Mouse (Mus musculus) bone marrow macrophage, adult 2 months (primary cell): ENCODE results near the gene Fbxw8. TPM values are rescaled to one million over a fixed set of nuclear protein-coding genes. Genes with fewer than 3 reads are reported as not detected.

Experiments used
- H3K27ac ChIP-seq: 2 replicates; pipeline ENCODE4 v1.5.1; 2012; ENCODE audit warnings: low read depth, low read length; ENCODE audit not compliant: insufficient read depth
- H3K4me1 ChIP-seq: 2 replicates; pipeline ENCODE4 v1.6.1; 2012; ENCODE audit warnings: low read length; ENCODE audit not compliant: control insufficient read depth, insufficient read depth
- H3K4me3 ChIP-seq: 2 replicates; pipeline ENCODE4 v1.5.1; 2012; ENCODE audit warnings: mild to moderate bottlenecking, low read length, moderate library complexity; ENCODE audit not compliant: insufficient read depth
- CTCF ChIP-seq: IDR thresholded peaks from 2 replicates; pipeline ENCODE4 v1.5.1; 2012; ENCODE audit warnings: low read depth, mild to moderate bottlenecking, low read length, moderate library complexity
- POLR2A ChIP-seq: IDR thresholded peaks from 2 replicates; pipeline ENCODE4 v1.6.1; 2012; ENCODE audit warnings: mild to moderate bottlenecking, low read depth, low read length, borderline replicate concordance
- polyA plus RNA-seq: library from polyadenylated mRNA; stranded (reverse); fragments of >200 nt; gene quantifications from 2 replicates; pipeline ENCODE4 v1.2.4, GENCODE M21; 2012; ENCODE audit not compliant: missing spikeins, insufficient read depth, insufficient read length

Fbxw8 gene
- polyA plus RNA-seq, 1 experiment, result 16.7 TPM

GRCm38 (mm10) chr5:118036888-118037797 lies 118.1 kb downstream of the Fbxw8 start:
- Histone ChIP-seq H3K4me1 (peaks cover 6% of the 10 kb centered on the region; the same call in 1 of the 2 replicates), H3K4me3 (no peak overlapping the region), H3K27ac (no peak overlapping the region)
- no peak for TF ChIP-seq CTCF

DNA sequence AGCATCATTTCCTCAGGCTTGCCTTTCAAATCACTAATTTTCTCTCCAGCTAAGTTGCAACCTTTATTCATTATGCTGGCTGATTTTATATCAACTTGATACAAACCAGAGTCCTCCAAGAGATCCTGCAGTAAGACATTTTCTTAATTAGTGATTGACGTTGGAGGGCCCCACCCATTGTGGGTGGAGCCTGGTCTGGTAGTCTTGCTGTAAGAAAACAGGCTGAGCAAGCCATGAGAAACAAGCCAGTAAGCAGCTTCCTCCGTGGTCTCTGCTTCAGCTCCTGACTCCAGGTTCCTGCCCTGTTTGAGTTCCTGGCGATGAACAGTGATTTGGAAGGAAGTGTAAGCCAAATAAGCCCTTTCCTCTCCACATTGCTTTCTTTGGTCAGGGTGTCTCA lies 119.5 kb downstream of the Fbxw8 start:
- H3K4me3 ChIP-seq, result no peak overlapping the region
- H3K4me1 ChIP-seq, result peaks cover 6% of the 10 kb centered on the region; the same call in 1 of the 2 replicates
- TF ChIP-seq POLR2A, result no peak
- no peak for TF ChIP-seq CTCF

GRCm38 (mm10) chr5:118034632-118035031 lies 120.6 kb downstream of the Fbxw8 start:
- no peak overlapping the region for H3K27ac ChIP-seq
- peaks cover 6% of the 10 kb centered on the region; the same call in 1 of the 2 replicates for H3K4me1 ChIP-seq
- H3K4me3 ChIP-seq, result no peak overlapping the region
- TF ChIP-seq CTCF (no peak), POLR2A (no peak)

More for the DNA sequence above, 119.5 kb downstream of the Fbxw8 start:
- H3K27ac ChIP-seq, result no peak overlapping the region

DNA sequence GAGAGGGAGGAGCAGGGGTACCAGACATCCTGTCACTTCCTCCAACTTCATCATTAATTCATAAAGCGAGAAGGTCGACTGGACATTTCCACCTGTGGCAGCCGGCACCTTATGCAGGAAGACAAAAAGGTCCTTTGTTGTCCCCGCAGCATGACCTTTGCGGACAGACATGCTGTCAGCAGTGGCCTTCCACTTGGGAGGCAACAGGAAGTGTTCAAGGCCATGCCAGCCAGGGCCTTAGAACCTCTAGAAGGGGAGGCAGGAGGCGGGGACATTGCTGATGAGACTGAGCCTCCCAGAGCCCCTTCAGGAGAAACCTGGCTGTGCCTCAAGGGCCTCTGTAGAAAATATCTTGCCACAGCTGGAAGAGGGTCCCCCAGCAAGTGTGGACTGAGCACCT lies 121.5 kb downstream of the Fbxw8 start:
- TF ChIP-seq POLR2A (no peak), CTCF (no peak)
- H3K27ac ChIP-seq, result no peak overlapping the region
- H3K4me3 ChIP-seq, result no peak overlapping the region
- H3K4me1 ChIP-seq, result peaks cover 6% of the 10 kb centered on the region; the same call in 1 of the 2 replicates

GRCm38 (mm10) chr5:118033328-118033727 lies 121.9 kb downstream of the Fbxw8 start:
- Histone ChIP-seq H3K27ac (no peak overlapping the region), H3K4me1 (peaks cover 6% of the 10 kb centered on the region; the same call in 1 of the 2 replicates), H3K4me3 (no peak overlapping the region)
- TF ChIP-seq CTCF (no peak), POLR2A (no peak)

DNA sequence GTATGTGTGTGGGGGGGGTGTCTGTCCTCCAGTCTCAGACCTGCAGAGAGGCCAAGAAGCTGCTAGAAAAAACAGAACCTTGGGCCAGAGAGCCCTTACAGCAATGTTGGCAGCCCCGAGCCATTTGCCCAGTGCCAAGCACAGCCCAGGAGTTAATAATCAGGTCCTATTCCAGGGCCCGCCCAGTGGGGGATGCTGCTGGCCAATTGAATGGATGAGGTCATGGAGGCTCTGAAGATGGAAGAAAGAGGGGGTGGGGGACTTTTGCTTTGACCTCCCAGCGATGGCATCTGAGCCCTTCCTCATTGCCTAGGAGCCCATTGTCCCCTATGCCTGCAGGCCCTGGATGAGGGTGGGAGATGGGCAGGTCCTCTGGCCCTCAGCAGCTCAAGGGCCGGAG lies 123.8 kb downstream of the Fbxw8 start:
- H3K4me1 ChIP-seq, result no peaks in the 10 kb centered on the region
- no peak for TF ChIP-seq POLR2A
- TF ChIP-seq CTCF, result no peak
- no peak overlapping the region for H3K4me3 ChIP-seq
- no peak overlapping the region for H3K27ac ChIP-seq

- Histone ChIP-seq H3K4me3 (no peak overlapping the region), H3K4me1 (no peaks in the 10 kb centered on the region), H3K27ac (no peak overlapping the region)
- TF ChIP-seq POLR2A (no peak), CTCF (no peak)
Measured at GRCm38 (mm10) chr5:118031059-118031458, 124.2 kb downstream of the Fbxw8 start.

DNA sequence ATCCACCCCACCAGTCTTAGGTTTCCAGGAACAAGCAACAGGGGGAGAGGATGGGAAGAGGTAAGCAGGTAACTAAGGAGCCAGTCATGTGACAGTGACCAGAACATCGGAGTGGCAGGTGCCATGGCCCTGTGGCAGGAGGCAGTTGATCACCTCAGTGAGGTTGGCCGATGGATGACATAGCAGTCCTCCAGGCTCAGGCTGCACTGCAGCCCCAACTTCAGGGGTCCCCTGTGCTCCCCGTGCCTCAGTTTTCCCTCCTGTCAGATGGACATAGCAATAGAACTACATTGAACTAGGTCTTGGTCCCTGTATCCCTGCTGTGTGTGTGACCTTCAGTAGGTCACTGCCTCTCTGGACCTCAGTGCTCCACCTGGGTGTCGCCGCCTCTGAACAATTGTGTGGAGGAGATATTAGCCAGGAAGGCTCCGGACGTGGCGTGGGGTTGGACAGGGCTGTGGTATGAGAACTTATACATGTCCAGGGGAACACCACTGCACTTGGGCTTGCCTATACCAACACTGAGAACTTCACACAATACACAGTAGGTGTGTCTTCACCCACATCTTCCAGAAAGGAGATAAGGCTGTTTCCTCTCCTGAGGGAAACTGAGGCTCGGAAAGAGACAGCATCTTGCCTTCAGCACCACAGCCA lies 125.1 kb downstream of the Fbxw8 start:
- TF ChIP-seq POLR2A (no peak), CTCF (no peak)
- H3K4me1 ChIP-seq, result no peaks in the 10 kb centered on the region
- no peak overlapping the region for H3K4me3 ChIP-seq

DNA sequence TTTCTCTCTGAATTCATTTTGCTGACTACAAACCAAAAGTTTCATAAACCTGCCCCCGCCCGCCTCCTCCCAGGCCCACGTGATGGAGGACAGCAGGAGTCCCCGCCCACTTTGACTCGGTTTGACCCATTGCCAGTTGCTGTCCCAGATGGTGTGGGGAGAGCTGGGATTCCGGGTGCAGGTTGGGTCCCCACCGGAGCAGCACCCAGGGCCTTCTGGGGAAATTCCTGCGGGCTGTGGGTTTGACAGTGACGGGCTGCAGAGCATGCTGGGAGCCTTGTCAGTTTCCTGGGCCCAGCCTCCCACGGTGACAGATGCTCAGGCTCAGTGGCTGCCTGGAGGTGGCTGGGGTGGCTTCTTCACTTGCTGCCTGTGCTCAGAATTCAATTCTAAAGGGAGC lies 125.8 kb downstream of the Fbxw8 start:
- Histone ChIP-seq H3K27ac (no peak overlapping the region), H3K4me3 (peak overlapping the region; percentile 43), H3K4me1 (no peaks in the 10 kb centered on the region)
- no peak for TF ChIP-seq CTCF

More for the DNA sequence above, 125.1 kb downstream of the Fbxw8 start:
- no peak overlapping the region for H3K27ac ChIP-seq

DNA sequence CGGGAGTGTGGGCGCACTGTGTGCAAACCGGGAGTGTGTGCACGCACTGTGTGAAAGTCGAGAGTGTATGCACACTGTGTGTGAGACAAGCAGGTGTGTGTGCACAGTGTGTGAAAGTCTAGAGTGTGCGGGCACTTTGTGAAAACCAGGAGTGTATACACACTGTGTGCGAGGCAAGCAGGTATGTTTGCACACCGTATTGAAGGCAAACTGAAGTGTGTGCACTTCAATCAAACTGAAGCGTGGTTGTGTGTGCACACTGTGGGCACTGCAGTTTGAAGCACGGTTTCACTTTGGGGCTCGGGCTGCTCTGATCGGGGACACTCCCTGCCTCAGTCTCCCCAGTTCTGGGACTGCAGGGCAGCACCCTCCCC lies 126.2 kb downstream of the Fbxw8 start:
- peak overlapping the region; percentile 43 for H3K4me3 ChIP-seq
- H3K4me1 ChIP-seq, result no peaks in the 10 kb centered on the region
- no peak overlapping the region for H3K27ac ChIP-seq
- no peak for TF ChIP-seq CTCF
- TF ChIP-seq POLR2A, result no peak
